Mouse (Mus musculus) spleen, adult 2 months (tissue): ENCODE measurements around the gene Gm17617. TPM values are rescaled to one million over a fixed set of nuclear protein-coding genes. Genes with fewer than 3 reads are reported as not detected.

Experiments
- DNase-seq, 2 experiments: peaks; one replicate each; pipeline versions ENCODE4 v3.0.0 to v3.0.0-alpha.2; 2012 to 2021; ENCODE audit warnings: low spot score in 2 of 2, low read depth in 1 of 2
- H3K27ac ChIP-seq: fragments of 200-500 bp; 2 replicates; pipeline ENCODE4 v1.5.1; 2012; ENCODE audit warnings: low read length, inconsistent platforms; ENCODE audit not compliant: insufficient read depth
- H3K27me3 ChIP-seq: fragments of 200-500 bp; 2 replicates; pipeline ENCODE4 v1.6.1; 2012; ENCODE audit warnings: mild to moderate bottlenecking, moderate library complexity, low read length, inconsistent platforms; ENCODE audit not compliant: control insufficient read depth, insufficient read depth
- H3K36me3 ChIP-seq: fragments of 200-500 bp; 2 replicates; pipeline ENCODE4 v1.6.1; 2012; ENCODE audit warnings: mild to moderate bottlenecking, low read length, inconsistent platforms; ENCODE audit not compliant: control insufficient read depth, insufficient read depth
- H3K4me1 ChIP-seq: fragments of 200-500 bp; 2 replicates; pipeline ENCODE4 v1.6.1; 2011; ENCODE audit warnings: inconsistent platforms; ENCODE audit not compliant: control insufficient read depth, insufficient read depth, insufficient read length
- H3K4me3 ChIP-seq: fragments of 200-500 bp; 2 replicates; pipeline ENCODE4 v1.5.1; 2011; ENCODE audit warnings: mild to moderate bottlenecking, inconsistent platforms; ENCODE audit not compliant: insufficient read depth, insufficient read length; ENCODE audit errors: extremely low read depth
- CTCF ChIP-seq: fragments of 200-500 bp; IDR thresholded peaks from 2 replicates; pipeline ENCODE4 v1.5.1; 2011; ENCODE audit warnings: mild to moderate bottlenecking, inconsistent platforms; ENCODE audit not compliant: insufficient read depth, insufficient read length, insufficient replicate concordance; ENCODE audit errors: extremely low read depth
- POLR2A ChIP-seq: fragments of 200-500 bp; IDR thresholded peaks from 2 replicates; pipeline ENCODE4 v1.6.1; 2011; ENCODE audit warnings: low read depth, low read length, inconsistent platforms
- WGBS: fragments of 180-500 bp; shearing (Covaris S2); methylation state at CpG from one replicate; pipeline ENCODE4 v1.1.7; 2018; 5-methylcytosine and 5-hydroxymethylcytosine counted together
- polyA plus RNA-seq: library from polyadenylated mRNA; depleted of rRNA; stranded (reverse); fragments of >200 nt; gene quantifications from 2 replicates; pipeline ENCODE4 v1.2.3, GENCODE M21; 2012

Gene Gm17617
- polyA plus RNA-seq, 1 experiment: not detected

GRCm38 (mm10) chr13:55140271-55140670 lies 6.9 kb upstream of the Gm17617 start:
- Histone ChIP-seq H3K27ac (no peak overlapping the region), H3K36me3 (no peaks in the 10 kb centered on the region), H3K27me3 (no peaks in the 10 kb centered on the region), H3K4me3 (no peak overlapping the region), H3K4me1 (no peaks in the 10 kb centered on the region)
- WGBS: 86% methylated on average over 2 of the region's 2 CpGs
- no peak for DNase-seq
- no peak for TF ChIP-seq POLR2A

- Histone ChIP-seq H3K4me3 (no peak overlapping the region), H3K27ac (no peak overlapping the region), H3K27me3 (no peaks in the 10 kb centered on the region), H3K36me3 (peaks cover 17% of the 10 kb centered on the region), H3K4me1 (no peaks in the 10 kb centered on the region)
- no peak for DNase-seq
- 17% methylated on average over 5 of the region's 5 CpGs for WGBS
- peak; percentile 41; the same call in 1 of the 2 replicates for TF ChIP-seq CTCF
- TF ChIP-seq POLR2A: no peak
These were observed 2.0 kb upstream of the Gm17617 start for GRCm38 (mm10) chr13:55135382-55135781.

- Histone ChIP-seq H3K4me3 (no peak overlapping the region), H3K27me3 (no peaks in the 10 kb centered on the region), H3K27ac (no peak overlapping the region), H3K36me3 (peaks cover 14% of the 10 kb centered on the region), H3K4me1 (no peaks in the 10 kb centered on the region)
- no peak for TF ChIP-seq CTCF
- no peak for TF ChIP-seq POLR2A
- peak in 1 of 2 experiments; percentile 2 for DNase-seq
- WGBS: 58% methylated on average over 6 of the region's 6 CpGs
These were observed 8.4 kb downstream of the Gm17617 start for GRCm38 (mm10) chr13:55124903-55125302.

- no peak overlapping the region for H3K4me3 ChIP-seq
These were observed 19.0 kb downstream of the Gm17617 start for GRCm38 (mm10) chr13:55114375-55114774.

GRCm38 (mm10) chr13:55107694-55108093 lies 25.7 kb downstream of the Gm17617 start:
- peaks cover 10% of the 10 kb centered on the region for H3K4me1 ChIP-seq
- H3K27me3 ChIP-seq: no peaks in the 10 kb centered on the region
- no peak overlapping the region for H3K27ac ChIP-seq
- no peak overlapping the region for H3K4me3 ChIP-seq
- WGBS: 93% methylated on average over 8 of the region's 8 CpGs
- no peak for TF ChIP-seq POLR2A
- TF ChIP-seq CTCF: no peak
- DNase-seq: no peak
- H3K36me3 ChIP-seq: 0 out of 2 replicates have a peak, but pooled peaks cover 1% of the 10 kb centered on the region

More at GRCm38 (mm10) chr13:55114375-55114774, 19.0 kb downstream of the Gm17617 start:
- 82% methylated on average over 6 of the region's 6 CpGs for WGBS
- H3K27ac ChIP-seq: no peak overlapping the region
- H3K36me3 ChIP-seq: peaks cover 12% of the 10 kb centered on the region
- DNase-seq: no peak
- H3K4me1 ChIP-seq: no peaks in the 10 kb centered on the region
- TF ChIP-seq CTCF (no peak), POLR2A (no peak)
- no peaks in the 10 kb centered on the region for H3K27me3 ChIP-seq

GRCm38 (mm10) chr13:55107116-55107515 lies 26.2 kb downstream of the Gm17617 start:
- DNase-seq: no peak
- Histone ChIP-seq H3K27ac (no peak overlapping the region), H3K36me3 (0 out of 2 replicates have a peak, but pooled peaks cover 1% of the 10 kb centered on the region), H3K4me3 (no peak overlapping the region), H3K4me1 (peaks cover 10% of the 10 kb centered on the region), H3K27me3 (no peaks in the 10 kb centered on the region)
- 96% methylated on average over 4 of the region's 4 CpGs for WGBS
- TF ChIP-seq POLR2A (no peak), CTCF (no peak)

GRCm38 (mm10) chr13:55105953-55106691 lies 27.2 kb downstream of the Gm17617 start:
- Histone ChIP-seq H3K36me3 (0 out of 2 replicates have a peak, but pooled peaks cover 1% of the 10 kb centered on the region), H3K4me1 (peaks cover 10% of the 10 kb centered on the region), H3K4me3 (peak overlapping the region; percentile 99), H3K27me3 (no peaks in the 10 kb centered on the region), H3K27ac (peak overlapping the region; percentile 67; the same call in 1 of the 2 replicates)
- DNase-seq: no peak
- 31% methylated on average over 8 of the region's 8 CpGs for WGBS
- no peak for TF ChIP-seq CTCF
- no peak for TF ChIP-seq POLR2A
